Mouse (Mus musculus): Measurements from ENCODE around the gene Zfp781.
"Not testable (repeated sequence)": the region's sequence is repeated elsewhere in the genome, so short reads cannot be mapped to it uniquely, and the experiment has no call there.

The Zfp781 gene

DNA sequence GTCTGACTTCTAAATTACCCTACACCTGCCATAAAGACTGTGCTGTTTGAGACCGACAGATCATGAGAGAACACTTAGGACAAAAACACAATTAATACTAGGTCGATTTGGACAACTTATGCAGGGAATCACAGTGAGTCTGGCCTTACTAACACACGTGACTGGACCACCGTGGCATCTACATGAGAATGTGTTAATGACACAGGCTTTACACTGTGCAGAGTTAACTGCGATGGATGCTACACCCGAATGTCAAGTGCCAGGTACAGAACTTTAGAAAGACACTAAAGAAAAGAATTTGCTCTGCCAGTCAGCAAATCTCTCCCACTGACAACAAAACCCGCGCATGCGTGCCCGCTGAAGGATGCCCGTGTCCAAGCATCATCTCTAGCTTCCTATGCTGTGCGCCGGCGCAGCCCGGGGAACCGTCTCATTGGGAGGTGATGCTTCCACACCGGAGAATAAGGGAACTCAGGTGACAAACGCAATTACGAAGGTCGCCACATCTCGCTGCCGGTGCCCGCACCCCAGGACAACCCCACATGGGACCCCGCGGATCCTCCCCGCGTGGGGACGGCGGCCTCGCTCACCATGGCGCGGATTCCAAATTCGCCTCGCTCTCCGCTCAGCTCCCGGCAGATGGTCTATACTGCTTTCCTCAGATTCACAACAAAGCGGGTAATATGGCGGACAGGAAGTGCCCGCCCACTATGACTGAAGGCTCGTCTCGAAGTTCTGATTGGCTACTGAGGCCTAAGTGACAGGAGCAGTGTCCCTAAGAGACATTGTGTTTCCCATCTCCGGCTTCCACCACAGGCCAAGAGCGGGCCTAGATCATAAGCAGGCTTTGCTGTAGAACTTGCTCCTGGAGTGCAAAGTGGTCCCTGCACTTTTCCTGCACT, at the start of gene Zfp781:
TSS of gene Zfp781 (minus strand) at position 639 of the 902 bp plus-strand sequence.
- DNase-seq (ENCODE audit: low spot score) = not testable (repeated sequence)

DNA sequence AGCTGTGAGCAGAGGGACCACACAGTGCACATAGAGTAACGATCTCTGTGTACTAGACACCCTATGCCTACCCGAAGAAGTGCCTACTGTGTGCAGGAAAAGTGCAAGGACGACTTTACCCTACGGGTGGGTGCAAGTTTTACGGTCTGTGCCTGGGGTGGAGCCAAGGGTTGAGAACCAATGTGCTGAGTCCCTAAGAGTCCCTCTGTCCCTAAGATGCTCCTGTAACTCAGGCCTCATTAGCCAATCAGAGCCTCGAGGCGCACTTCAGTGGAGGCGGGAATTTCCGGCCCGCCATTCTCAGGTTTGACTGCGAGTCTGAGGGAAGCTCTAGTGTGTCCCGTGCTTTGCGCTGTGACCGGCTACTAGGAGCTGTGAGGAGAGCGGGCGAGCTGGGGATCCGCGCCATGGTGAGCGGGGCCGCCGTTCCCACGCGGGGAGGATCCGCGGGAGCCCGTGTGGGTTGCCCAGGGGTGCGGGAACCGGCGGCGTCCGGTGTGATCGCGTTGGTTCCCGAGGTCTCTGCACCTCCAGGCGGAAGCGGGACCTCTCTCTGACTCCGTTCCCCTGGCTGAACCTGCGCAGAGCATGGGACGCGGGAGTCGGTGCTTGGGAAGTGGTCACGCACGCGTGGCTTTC, 48.2 kb upstream of the Zfp781 start:
- DNase-seq (ENCODE audit: low spot score) = not testable (repeated sequence)

DNA sequence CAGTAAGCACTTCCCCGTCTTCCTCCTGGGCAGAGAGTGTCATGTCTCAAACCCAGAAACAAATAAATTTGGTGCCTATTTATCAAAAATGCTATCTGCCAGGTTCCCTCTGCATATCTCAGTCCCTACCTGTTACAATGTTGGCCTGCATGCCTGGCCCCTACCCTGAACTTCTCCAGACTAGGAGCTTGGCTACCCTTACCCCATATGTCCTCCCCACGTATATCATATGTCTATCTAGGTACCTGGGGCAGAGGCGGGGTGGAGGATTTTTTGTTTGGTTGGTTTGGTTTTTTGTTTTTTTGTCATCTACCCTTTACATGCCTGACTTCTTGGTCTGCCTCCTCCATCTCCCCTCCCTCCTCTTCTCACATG, 451 bp upstream of the Zfp781 start:
- not testable (repeated sequence) for DNase-seq (ENCODE audit: low spot score)

DNA sequence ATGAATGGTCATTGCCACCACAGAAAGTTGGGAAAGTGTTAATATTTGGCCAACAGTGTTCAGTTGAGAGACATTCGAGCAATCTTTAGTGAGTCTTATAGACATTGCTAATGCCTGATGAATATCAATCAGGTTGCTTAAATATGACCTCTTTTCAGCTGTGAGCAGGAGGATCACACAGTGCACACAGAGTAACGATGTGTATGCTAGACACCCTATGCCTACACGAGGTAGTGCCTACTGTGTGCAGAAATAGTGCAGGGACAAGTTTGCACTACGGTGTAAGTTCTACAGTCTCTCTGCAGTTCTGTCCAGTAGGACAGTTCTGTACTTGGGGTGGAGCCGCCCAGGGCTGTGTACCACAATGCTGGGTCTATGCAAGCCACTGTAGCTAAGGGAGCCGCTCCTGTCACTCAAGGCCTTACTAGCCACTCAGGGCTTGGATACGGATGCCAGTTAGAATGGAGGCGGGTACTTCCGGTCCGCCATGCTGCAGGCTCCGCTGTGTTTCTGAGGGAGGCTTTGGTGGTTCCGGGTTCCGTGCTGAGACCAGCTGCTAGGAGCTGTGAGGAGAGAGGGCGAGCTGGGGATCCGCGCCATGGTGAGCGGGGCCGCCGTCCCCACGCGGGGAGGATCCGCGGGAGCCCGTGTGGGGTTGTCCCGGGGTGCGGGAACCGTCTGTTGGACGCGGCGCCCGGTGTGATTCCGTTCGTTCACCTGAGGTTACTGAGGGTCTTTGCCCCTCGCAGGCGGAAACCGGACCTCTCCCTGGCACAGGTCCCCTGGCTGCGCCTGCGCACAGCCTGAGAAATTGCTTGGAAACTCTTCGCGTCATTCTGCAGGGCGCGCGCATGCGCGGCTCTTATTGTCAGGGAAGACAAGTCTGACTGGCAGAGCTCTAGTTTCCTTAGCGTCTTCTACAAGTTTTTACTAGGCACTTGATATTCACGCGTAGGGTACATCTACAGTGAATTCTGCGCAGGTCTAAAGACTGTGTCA, 66.6 kb downstream of the Zfp781 start, which contains the start of gene Gm32687:
TSS of gene Gm32687 (plus strand) at position 526 of the 999 bp plus-strand sequence.
- not testable (repeated sequence) for DNase-seq (ENCODE audit: low spot score)
